Comparison of ENCODE assay signal across 15 mouse cellular contexts in genomic region chr9:6337891-6338290, GRCm38 (mm10).
"Had no signal": no experiment of that assay in that cellular context is flagged by ENCODE, and none has a peak within 500 bp of the region (broad histone marks: within the 10 kb centered on the region; RNA-seq: fewer than 3 reads in every experiment).

No protein-coding gene starts in this region.

- H3K27ac ChIP-seq: neural tube, embryonic 13.5 days; neural tube, embryonic 15.5 days; stomach, embryonic 15.5 days had no signal

- H3K9me3 ChIP-seq: neural tube, embryonic 13.5 days; neural tube, embryonic 15.5 days; stomach, embryonic 15.5 days had no signal

- H3K4me1 ChIP-seq: neural tube, embryonic 15.5 days; stomach, embryonic 15.5 days had no signal

- H3K4me3 ChIP-seq: neural tube, embryonic 13.5 days; neural tube, embryonic 15.5 days; stomach, embryonic 15.5 days had no signal

- DNase-seq: retina, postnatal 1 day; right cerebral cortex, adult 18-20 months; right cerebral cortex, postnatal 14 days; right cerebral cortex, postnatal 25 days; right cerebral cortex, postnatal 4 days; spleen, adult 18-20 months; thymus, adult 18-20 months; thymus, adult 2 months; thymus, postnatal 14 days; thymus, postnatal 25 days; thymus, postnatal 36 days; thymus, postnatal 4 days had no signal

- H3K27me3 ChIP-seq: neural tube, embryonic 13.5 days; neural tube, embryonic 15.5 days; stomach, embryonic 15.5 days had no signal

- H3K9ac ChIP-seq: neural tube, embryonic 13.5 days; neural tube, embryonic 15.5 days; stomach, embryonic 15.5 days had no signal

- H3K4me2 ChIP-seq: neural tube, embryonic 13.5 days; neural tube, embryonic 15.5 days; stomach, embryonic 15.5 days had no signal

- H3K36me3 ChIP-seq: neural tube, embryonic 13.5 days; neural tube, embryonic 15.5 days; stomach, embryonic 15.5 days had no signal
